Mouse (Mus musculus): ENCODE results near the gene Triobp. TPM values are rescaled to one million over a fixed set of nuclear protein-coding genes. Genes with fewer than 3 reads are reported as not detected.

The Triobp gene
- polyA plus RNA-seq, 1 experiment: 40.9 TPM

DNA sequence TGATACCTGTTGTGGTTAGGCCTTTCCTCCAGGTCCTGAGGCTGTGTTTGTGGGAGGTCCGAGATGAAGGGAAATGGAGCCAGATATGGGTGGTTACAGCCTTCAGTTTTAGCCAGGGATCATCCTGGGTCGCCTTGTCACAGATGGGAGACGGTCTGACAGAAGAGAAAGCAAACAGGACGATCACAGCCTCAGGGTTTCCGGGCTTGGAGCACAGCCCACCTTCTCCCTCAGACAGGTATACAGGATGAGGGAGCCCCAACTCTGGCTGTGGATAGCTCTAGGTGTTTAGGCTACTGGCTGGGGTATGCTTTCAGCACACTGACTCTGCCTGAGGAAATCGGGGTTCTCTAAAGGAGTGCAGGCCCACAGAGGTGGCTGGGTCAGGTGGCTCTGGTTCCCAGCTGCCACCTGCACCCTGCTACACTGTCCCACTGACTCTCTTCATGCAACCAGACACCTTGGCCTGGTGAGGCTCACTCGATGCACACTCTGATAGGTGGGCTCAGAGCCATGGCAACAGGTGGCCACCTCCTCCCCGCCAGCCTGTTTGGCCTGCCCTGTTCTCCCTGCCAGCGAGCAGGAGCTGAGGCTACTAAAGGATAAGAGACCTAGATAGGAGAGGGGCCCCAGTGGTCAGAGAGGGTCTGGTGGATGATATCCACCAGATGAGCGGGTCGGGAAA, 39.2 kb downstream of the Triobp start:
- 83% methylated on average over 11 of the region's 11 CpGs for WGBS
- no peak overlapping the region for H3K4me3 ChIP-seq (ENCODE audit: extremely low read depth, insufficient read depth, insufficient read length)
- no peak for TF ChIP-seq CTCF (IDR thresholded peaks at IDR 0.05; ENCODE audit: extremely low read depth, insufficient read depth, insufficient read length, insufficient replicate concordance)
- TF ChIP-seq POLR2A (IDR thresholded peaks at IDR 0.05; ENCODE audit: low read depth, low read length): no peak
- no peak for DNase-seq (ENCODE audit: low read depth in 1 of 2, low spot score in 2 of 2)
- H3K27me3 ChIP-seq (ENCODE audit: control insufficient read depth, insufficient read depth, low read length): no peaks in the 10 kb centered on the region
- peaks cover 15% of the 10 kb centered on the region; the same call in 1 of the 2 replicates for H3K4me1 ChIP-seq (ENCODE audit: control insufficient read depth, insufficient read depth, insufficient read length)
- H3K36me3 ChIP-seq (ENCODE audit: control insufficient read depth, insufficient read depth, low read length): peaks cover 23% of the 10 kb centered on the region
- no peak overlapping the region for H3K27ac ChIP-seq (ENCODE audit: insufficient read depth, low read length)

DNA sequence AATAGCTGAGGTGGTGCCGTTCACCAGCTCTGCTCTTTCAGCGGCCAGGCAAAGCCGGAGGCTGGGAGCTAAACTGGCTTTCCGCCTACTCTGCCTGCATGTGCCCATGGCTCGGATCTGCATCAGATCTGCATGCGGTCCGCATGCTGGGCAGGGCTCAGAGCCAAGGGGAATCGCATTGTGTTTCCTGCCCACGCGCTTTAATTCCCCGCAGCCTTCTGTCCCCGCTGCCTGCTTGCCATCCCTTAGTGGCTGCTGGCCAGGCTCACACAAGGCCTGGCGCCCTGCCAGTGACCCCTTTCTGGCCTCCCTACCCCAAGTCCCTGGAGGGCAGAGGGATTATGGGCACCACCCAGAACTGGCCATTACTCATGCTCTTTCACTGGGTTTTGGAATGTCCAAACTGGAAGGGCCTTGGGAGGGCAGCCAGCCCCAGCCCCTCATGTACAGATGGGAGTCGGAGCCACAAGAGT, 41.0 kb downstream of the Triobp start:
- H3K4me3 ChIP-seq (ENCODE audit: extremely low read depth, insufficient read depth, insufficient read length): no peak overlapping the region
- WGBS: 88% methylated on average over 14 of the region's 14 CpGs
- peaks cover 10% of the 10 kb centered on the region; the same call in 1 of the 2 replicates for H3K4me1 ChIP-seq (ENCODE audit: control insufficient read depth, insufficient read depth, insufficient read length)
- TF ChIP-seq POLR2A (IDR thresholded peaks at IDR 0.05; ENCODE audit: low read depth, low read length) (no peak), CTCF (IDR thresholded peaks at IDR 0.05; ENCODE audit: extremely low read depth, insufficient read depth, insufficient read length, insufficient replicate concordance) (no peak)
- H3K27me3 ChIP-seq (ENCODE audit: control insufficient read depth, insufficient read depth, low read length): no peaks in the 10 kb centered on the region
- no peak overlapping the region for H3K27ac ChIP-seq (ENCODE audit: insufficient read depth, low read length)
- DNase-seq (ENCODE audit: low read depth in 1 of 2, low spot score in 2 of 2): no peak
- H3K36me3 ChIP-seq (ENCODE audit: control insufficient read depth, insufficient read depth, low read length): peaks cover 41% of the 10 kb centered on the region

DNA sequence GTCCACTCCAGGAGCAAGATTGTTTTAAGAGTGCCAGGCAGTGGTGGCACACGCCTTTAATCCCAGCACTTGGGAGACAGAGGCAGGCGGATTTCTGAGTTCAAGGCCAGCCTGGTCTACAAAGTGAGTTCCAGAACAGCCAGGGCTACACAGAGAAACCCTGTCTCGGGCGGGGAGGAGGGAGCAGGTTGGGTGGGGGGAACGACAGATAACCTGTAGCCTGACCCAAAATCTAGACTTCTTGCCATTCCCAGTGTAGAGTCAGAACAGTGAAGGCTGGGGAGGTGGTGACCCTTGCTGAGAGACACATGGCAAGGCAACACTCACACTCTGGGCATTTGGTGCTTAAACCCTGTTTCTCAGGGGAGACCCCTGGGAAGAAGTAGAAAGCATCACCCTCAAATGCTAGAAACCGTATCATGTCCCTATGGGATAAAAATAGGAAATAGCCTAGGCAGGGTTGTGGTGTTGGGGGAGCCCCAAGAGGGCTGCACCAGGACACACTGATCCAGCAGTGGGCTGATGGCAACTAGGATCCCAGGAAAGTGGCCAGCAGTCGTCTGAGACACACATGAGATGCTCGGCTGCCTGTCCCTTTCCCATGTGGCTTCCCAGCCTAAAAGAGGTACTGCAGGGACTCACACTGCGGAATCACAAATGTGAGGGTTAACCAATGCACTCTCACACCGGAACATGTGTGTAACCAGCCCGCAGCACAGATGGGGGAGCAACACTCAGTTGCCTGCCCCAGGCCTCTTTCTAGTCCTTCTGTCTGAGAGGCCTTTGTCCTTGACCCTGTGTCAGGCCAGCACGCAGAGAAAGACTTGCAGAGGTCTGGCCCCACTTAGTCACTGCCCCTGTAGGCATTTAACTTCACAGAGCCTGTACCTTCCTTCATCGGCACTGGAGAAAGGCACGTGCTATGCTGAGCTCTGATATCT, 41.9 kb downstream of the Triobp start:
- Histone ChIP-seq H3K4me3 (ENCODE audit: extremely low read depth, insufficient read depth, insufficient read length) (no peak overlapping the region), H3K36me3 (ENCODE audit: control insufficient read depth, insufficient read depth, low read length) (peaks cover 50% of the 10 kb centered on the region), H3K27ac (ENCODE audit: insufficient read depth, low read length) (no peak overlapping the region), H3K4me1 (ENCODE audit: control insufficient read depth, insufficient read depth, insufficient read length) (peaks cover 2% of the 10 kb centered on the region; the same call in 1 of the 2 replicates), H3K27me3 (ENCODE audit: control insufficient read depth, insufficient read depth, low read length) (no peaks in the 10 kb centered on the region)
- TF ChIP-seq POLR2A (IDR thresholded peaks at IDR 0.05; ENCODE audit: low read depth, low read length) (no peak), CTCF (IDR thresholded peaks at IDR 0.05; ENCODE audit: extremely low read depth, insufficient read depth, insufficient read length, insufficient replicate concordance) (no peak)
- 90% methylated on average over 14 of the region's 14 CpGs for WGBS
- no peak for DNase-seq (ENCODE audit: low read depth in 1 of 2, low spot score in 2 of 2)

DNA sequence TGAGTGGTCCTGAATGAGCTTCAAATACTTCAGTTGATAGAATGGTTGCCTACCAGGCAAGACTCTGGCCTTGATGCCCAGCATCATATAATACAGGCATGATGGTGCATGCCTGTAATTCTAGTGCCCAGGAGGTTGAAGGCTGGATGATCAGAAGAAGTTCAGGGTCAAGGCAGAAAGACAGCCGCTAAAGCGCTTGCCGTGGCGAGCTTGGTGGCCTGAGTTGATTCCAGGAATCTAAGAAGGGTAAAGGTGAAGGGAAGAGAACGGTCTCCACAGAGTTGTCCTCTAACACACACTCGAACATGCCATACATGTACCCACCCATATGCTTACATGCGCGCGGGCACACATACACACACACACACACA, 42.6 kb downstream of the Triobp start:
- no peak for DNase-seq (ENCODE audit: low read depth in 1 of 2, low spot score in 2 of 2)
- Histone ChIP-seq H3K4me3 (ENCODE audit: extremely low read depth, insufficient read depth, insufficient read length) (no peak overlapping the region), H3K36me3 (ENCODE audit: control insufficient read depth, insufficient read depth, low read length) (peaks cover 51% of the 10 kb centered on the region), H3K27me3 (ENCODE audit: control insufficient read depth, insufficient read depth, low read length) (no peaks in the 10 kb centered on the region), H3K27ac (ENCODE audit: insufficient read depth, low read length) (no peak overlapping the region), H3K4me1 (ENCODE audit: control insufficient read depth, insufficient read depth, insufficient read length) (no peaks in the 10 kb centered on the region)
- TF ChIP-seq POLR2A (IDR thresholded peaks at IDR 0.05; ENCODE audit: low read depth, low read length): no peak
- TF ChIP-seq CTCF (IDR thresholded peaks at IDR 0.05; ENCODE audit: extremely low read depth, insufficient read depth, insufficient read length, insufficient replicate concordance): no peak
- WGBS: 97% methylated on average over 9 of the region's 9 CpGs

DNA sequence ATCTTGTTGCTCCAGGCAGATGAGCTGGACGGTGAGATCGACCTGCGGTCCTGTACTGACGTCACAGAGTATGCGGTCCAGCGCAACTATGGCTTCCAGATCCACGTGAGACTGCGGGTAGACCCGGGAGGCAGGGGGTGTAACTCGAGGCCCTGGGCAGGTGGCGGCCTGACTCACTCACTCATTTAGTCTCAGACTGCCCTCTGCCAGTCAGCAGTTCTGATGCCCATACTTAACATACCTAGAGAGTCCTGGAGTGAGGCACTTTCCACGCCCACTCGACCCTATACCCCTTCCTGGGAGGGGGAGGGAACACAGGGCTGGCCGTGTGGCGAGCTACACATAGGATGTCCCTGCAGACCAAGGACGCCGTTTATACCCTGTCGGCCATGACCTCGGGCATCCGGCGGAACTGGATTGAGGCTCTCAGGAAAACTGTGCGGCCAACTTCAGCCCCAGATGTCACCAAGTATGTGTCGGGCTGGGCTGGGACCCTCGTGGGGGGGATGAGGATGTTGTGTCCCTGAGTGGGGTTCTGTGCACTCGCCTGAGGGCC, 43.5 kb downstream of the Triobp start:
- 96% methylated on average over 25 of the region's 25 CpGs for WGBS
- Histone ChIP-seq H3K27ac (ENCODE audit: insufficient read depth, low read length) (no peak overlapping the region), H3K4me1 (ENCODE audit: control insufficient read depth, insufficient read depth, insufficient read length) (no peaks in the 10 kb centered on the region), H3K4me3 (ENCODE audit: extremely low read depth, insufficient read depth, insufficient read length) (no peak overlapping the region), H3K36me3 (ENCODE audit: control insufficient read depth, insufficient read depth, low read length) (peaks cover 56% of the 10 kb centered on the region), H3K27me3 (ENCODE audit: control insufficient read depth, insufficient read depth, low read length) (no peaks in the 10 kb centered on the region)
- TF ChIP-seq CTCF (IDR thresholded peaks at IDR 0.05; ENCODE audit: extremely low read depth, insufficient read depth, insufficient read length, insufficient replicate concordance) (no peak), POLR2A (IDR thresholded peaks at IDR 0.05; ENCODE audit: low read depth, low read length) (no peak)
- no peak for DNase-seq (ENCODE audit: low read depth in 1 of 2, low spot score in 2 of 2)

DNA sequence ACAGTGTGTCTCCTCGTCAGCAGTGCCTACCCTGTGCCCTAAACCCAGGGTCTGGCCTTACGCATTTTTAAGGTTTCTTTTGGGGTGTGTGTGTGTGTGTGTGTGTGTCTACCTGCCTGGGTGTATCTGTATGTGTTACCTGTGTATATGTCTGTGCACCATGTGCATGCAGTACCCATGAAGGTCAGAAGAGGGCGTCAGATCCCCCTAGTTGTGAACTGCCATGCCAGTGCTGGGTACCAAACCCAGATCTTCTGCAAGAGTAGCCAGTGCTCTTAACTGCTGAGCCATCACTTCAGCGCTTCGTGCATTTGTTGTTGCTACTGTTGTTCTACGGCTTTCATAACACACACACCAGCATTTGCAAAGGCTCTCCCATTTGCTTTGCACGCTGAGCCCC, 44.7 kb downstream of the Triobp start:
- no peak for DNase-seq (ENCODE audit: low read depth in 1 of 2, low spot score in 2 of 2)
- WGBS: 98% methylated on average over 7 of the region's 7 CpGs
- no peak overlapping the region for H3K27ac ChIP-seq (ENCODE audit: insufficient read depth, low read length)
- no peaks in the 10 kb centered on the region; the same call in 1 of the 2 replicates for H3K4me1 ChIP-seq (ENCODE audit: control insufficient read depth, insufficient read depth, insufficient read length)
- no peaks in the 10 kb centered on the region for H3K27me3 ChIP-seq (ENCODE audit: control insufficient read depth, insufficient read depth, low read length)
- H3K36me3 ChIP-seq (ENCODE audit: control insufficient read depth, insufficient read depth, low read length): peaks cover 56% of the 10 kb centered on the region
- TF ChIP-seq CTCF (IDR thresholded peaks at IDR 0.05; ENCODE audit: extremely low read depth, insufficient read depth, insufficient read length, insufficient replicate concordance) (no peak), POLR2A (IDR thresholded peaks at IDR 0.05; ENCODE audit: low read depth, low read length) (no peak)
- no peak overlapping the region for H3K4me3 ChIP-seq (ENCODE audit: extremely low read depth, insufficient read depth, insufficient read length)

Data from spleen, adult 2 months (tissue).